Mouse (Mus musculus): ENCODE results near the gene Foxs1. TPM values are rescaled to one million over a fixed set of nuclear protein-coding genes. Genes with fewer than 3 reads are reported as not detected.

Gene Foxs1
- polyA plus RNA-seq, 1 experiment from 2014 or later: 0.36 TPM

GRCm38 (mm10) chr2:152925189-152925872, 7.7 kb downstream of the Foxs1 start:
- Histone ChIP-seq H3K36me3 (no peaks in the 10 kb centered on the region), H3K27ac (peak overlapping the region; percentile 75), H3K9me3 (no peaks in the 10 kb centered on the region), H3K27me3 (ENCODE audit: insufficient read depth, poor library complexity, severe bottlenecking) (peaks cover 36% of the 10 kb centered on the region; the same call in 1 of the 2 replicates), H3K4me1 (peaks cover 62% of the 10 kb centered on the region), H3K4me3 (no peak overlapping the region)
- WGBS: 38% methylated on average over 11 of the region's 11 CpGs
- no peak for DNase-seq (ENCODE audit: low spot score)

- peak overlapping the region; percentile 75 for H3K27ac ChIP-seq
- H3K4me1 ChIP-seq: peaks cover 56% of the 10 kb centered on the region
- DNase-seq (ENCODE audit: low spot score): no peak
- no peaks in the 10 kb centered on the region for H3K36me3 ChIP-seq
- H3K27me3 ChIP-seq (ENCODE audit: insufficient read depth, poor library complexity, severe bottlenecking): peaks cover 33% of the 10 kb centered on the region; the same call in 1 of the 2 replicates
- H3K9me3 ChIP-seq: no peaks in the 10 kb centered on the region
- H3K4me3 ChIP-seq: no peak overlapping the region
- WGBS: 59% methylated on average over 5 of the region's 5 CpGs
These were observed 8.5 kb downstream of the Foxs1 start for GRCm38 (mm10) chr2:152924543-152924942.

- H3K4me1 ChIP-seq: peaks cover 56% of the 10 kb centered on the region
- no peaks in the 10 kb centered on the region for H3K36me3 ChIP-seq
- H3K27me3 ChIP-seq (ENCODE audit: insufficient read depth, poor library complexity, severe bottlenecking): peaks cover 33% of the 10 kb centered on the region; the same call in 1 of the 2 replicates
- WGBS: 65% methylated on average over 8 of the region's 8 CpGs
- H3K9me3 ChIP-seq: no peaks in the 10 kb centered on the region
- H3K27ac ChIP-seq: peak overlapping the region; percentile 48
- no peak for DNase-seq (ENCODE audit: low spot score)
- H3K4me3 ChIP-seq: no peak overlapping the region
These were observed 8.9 kb downstream of the Foxs1 start for GRCm38 (mm10) chr2:152924128-152924527.

- 79% methylated on average over 3 of the region's 3 CpGs for WGBS
- peaks cover 61% of the 10 kb centered on the region for H3K4me1 ChIP-seq
- 0 out of 2 replicates have a peak overlapping the region, but pooled peaks have one; percentile 48 for H3K27ac ChIP-seq
- H3K4me3 ChIP-seq: no peak overlapping the region
- H3K27me3 ChIP-seq (ENCODE audit: insufficient read depth, poor library complexity, severe bottlenecking): peaks cover 33% of the 10 kb centered on the region; the same call in 1 of the 2 replicates
- no peaks in the 10 kb centered on the region for H3K36me3 ChIP-seq
- no peaks in the 10 kb centered on the region for H3K9me3 ChIP-seq
- no peak for DNase-seq (ENCODE audit: low spot score)
These were observed 9.4 kb downstream of the Foxs1 start for GRCm38 (mm10) chr2:152923621-152924020.

GRCm38 (mm10) chr2:152922376-152922775, 10.6 kb downstream of the Foxs1 start:
- H3K4me1 ChIP-seq: peaks cover 62% of the 10 kb centered on the region
- no peak for DNase-seq (ENCODE audit: low spot score)
- 32% methylated on average over 7 of the region's 7 CpGs for WGBS

GRCm38 (mm10) chr2:152917671-152918070, 15.3 kb downstream of the Foxs1 start:
- H3K4me1 ChIP-seq: peaks cover 47% of the 10 kb centered on the region
- H3K4me3 ChIP-seq: no peak overlapping the region
- H3K27ac ChIP-seq: 0 out of 2 replicates have a peak overlapping the region, but pooled peaks have one; percentile 36
- 50% methylated on average over 9 of the region's 9 CpGs for WGBS
- DNase-seq (ENCODE audit: low spot score): no peak
- H3K36me3 ChIP-seq: no peaks in the 10 kb centered on the region
- no peaks in the 10 kb centered on the region for H3K9me3 ChIP-seq
- peaks cover 57% of the 10 kb centered on the region for H3K27me3 ChIP-seq (ENCODE audit: insufficient read depth, poor library complexity, severe bottlenecking)

More at GRCm38 (mm10) chr2:152922376-152922775, 10.6 kb downstream of the Foxs1 start:
- no peaks in the 10 kb centered on the region for H3K36me3 ChIP-seq
- no peaks in the 10 kb centered on the region for H3K9me3 ChIP-seq
- peak overlapping the region; percentile 45 for H3K27ac ChIP-seq
- H3K4me3 ChIP-seq: no peak overlapping the region
- peaks cover 35% of the 10 kb centered on the region; the same call in 1 of the 2 replicates for H3K27me3 ChIP-seq (ENCODE audit: insufficient read depth, poor library complexity, severe bottlenecking)

GRCm38 (mm10) chr2:152916111-152916510, 16.9 kb downstream of the Foxs1 start:
- Histone ChIP-seq H3K36me3 (no peaks in the 10 kb centered on the region), H3K4me3 (no peak overlapping the region), H3K9me3 (no peaks in the 10 kb centered on the region), H3K27me3 (ENCODE audit: insufficient read depth, poor library complexity, severe bottlenecking) (peaks cover 67% of the 10 kb centered on the region), H3K4me1 (peaks cover 46% of the 10 kb centered on the region), H3K27ac (no peak overlapping the region)
- 47% methylated on average over 5 of the region's 5 CpGs for WGBS
- no peak for DNase-seq (ENCODE audit: low spot score)

GRCm38 (mm10) chr2:152915453-152915852, 17.6 kb downstream of the Foxs1 start:
- no peak overlapping the region for H3K27ac ChIP-seq
- H3K9me3 ChIP-seq: no peaks in the 10 kb centered on the region
- 67% methylated on average over 4 of the region's 4 CpGs for WGBS
- peaks cover 67% of the 10 kb centered on the region for H3K27me3 ChIP-seq (ENCODE audit: insufficient read depth, poor library complexity, severe bottlenecking)
- no peak for DNase-seq (ENCODE audit: low spot score)
- H3K36me3 ChIP-seq: no peaks in the 10 kb centered on the region
- H3K4me1 ChIP-seq: peaks cover 49% of the 10 kb centered on the region
- H3K4me3 ChIP-seq: no peak overlapping the region

GRCm38 (mm10) chr2:152914310-152915120, 18.5 kb downstream of the Foxs1 start:
- Histone ChIP-seq H3K27ac (no peak overlapping the region), H3K9me3 (no peaks in the 10 kb centered on the region), H3K36me3 (no peaks in the 10 kb centered on the region), H3K4me1 (peaks cover 49% of the 10 kb centered on the region), H3K27me3 (ENCODE audit: insufficient read depth, poor library complexity, severe bottlenecking) (peaks cover 65% of the 10 kb centered on the region), H3K4me3 (peak overlapping the region; percentile 49)
- WGBS: 4% methylated on average over 18 of the region's 18 CpGs
- DNase-seq (ENCODE audit: low spot score): peak; percentile 89

GRCm38 (mm10) chr2:152913471-152913870, 19.5 kb downstream of the Foxs1 start:
- no peak for DNase-seq (ENCODE audit: low spot score)
- Histone ChIP-seq H3K4me3 (no peak overlapping the region), H3K36me3 (no peaks in the 10 kb centered on the region), H3K27ac (no peak overlapping the region), H3K9me3 (no peaks in the 10 kb centered on the region), H3K27me3 (ENCODE audit: insufficient read depth, poor library complexity, severe bottlenecking) (peaks cover 65% of the 10 kb centered on the region), H3K4me1 (peaks cover 42% of the 10 kb centered on the region)
- 34% methylated on average over 7 of the region's 7 CpGs for WGBS

GRCm38 (mm10) chr2:152911432-152911831, 21.6 kb downstream of the Foxs1 start:
- 26% methylated on average over 6 of the region's 6 CpGs for WGBS

GRCm38 (mm10) chr2:152911031-152911430, 22.0 kb downstream of the Foxs1 start, which contains the start of gene Mylk2:
Mylk2 (plus strand) TSS chr2:152911352.
- peaks cover 45% of the 10 kb centered on the region for H3K4me1 ChIP-seq
- no peaks in the 10 kb centered on the region for H3K9me3 ChIP-seq
- peaks cover 47% of the 10 kb centered on the region for H3K27me3 ChIP-seq (ENCODE audit: insufficient read depth, poor library complexity, severe bottlenecking)

More at GRCm38 (mm10) chr2:152911432-152911831, 21.6 kb downstream of the Foxs1 start:
- no peak overlapping the region for H3K27ac ChIP-seq
- H3K9me3 ChIP-seq: no peaks in the 10 kb centered on the region
- no peaks in the 10 kb centered on the region for H3K36me3 ChIP-seq
- peaks cover 50% of the 10 kb centered on the region for H3K27me3 ChIP-seq (ENCODE audit: insufficient read depth, poor library complexity, severe bottlenecking)
- peaks cover 41% of the 10 kb centered on the region for H3K4me1 ChIP-seq
- no peak overlapping the region for H3K4me3 ChIP-seq
- DNase-seq (ENCODE audit: low spot score): no peak

GRCm38 (mm10) chr2:152909848-152910247, 23.2 kb downstream of the Foxs1 start:
- Histone ChIP-seq H3K27me3 (ENCODE audit: insufficient read depth, poor library complexity, severe bottlenecking) (peaks cover 40% of the 10 kb centered on the region), H3K27ac (no peak overlapping the region)
- 71% methylated on average over 6 of the region's 6 CpGs for WGBS

More at GRCm38 (mm10) chr2:152911031-152911430, 22.0 kb downstream of the Foxs1 start, which contains the start of gene Mylk2:
- peak within 1 kb of the TSS; percentile 6; the same call in 1 of the 2 replicates for H3K27ac ChIP-seq
- H3K36me3 ChIP-seq: no peaks in the 10 kb centered on the region
- H3K4me3 ChIP-seq: no peak within 1 kb of the TSS
- 21% methylated on average over 12 of the region's 12 CpGs for WGBS
- no peak for DNase-seq (ENCODE audit: low spot score)

More at GRCm38 (mm10) chr2:152909848-152910247, 23.2 kb downstream of the Foxs1 start:
- no peak overlapping the region for H3K4me3 ChIP-seq
- H3K36me3 ChIP-seq: no peaks in the 10 kb centered on the region
- H3K9me3 ChIP-seq: no peaks in the 10 kb centered on the region
- H3K4me1 ChIP-seq: peaks cover 48% of the 10 kb centered on the region
- DNase-seq (ENCODE audit: low spot score): no peak
